Mouse (Mus musculus) bone marrow macrophage, adult 2 months (primary cell): ENCODE measurements at regions not wholly inside any gene's neighbourhood (a gene's known extent, or its start where the extent isn't known, plus 50 kb on each side); places are given as distances from the start of the nearest gene placed in this dataset.

Experiments
- H3K27ac ChIP-seq: 2 replicates; pipeline ENCODE4 v1.5.1; 2012; ENCODE audit warnings: low read depth, low read length; ENCODE audit not compliant: insufficient read depth
- H3K4me1 ChIP-seq: 2 replicates; pipeline ENCODE4 v1.6.1; 2012; ENCODE audit warnings: low read length; ENCODE audit not compliant: control insufficient read depth, insufficient read depth
- H3K4me3 ChIP-seq: 2 replicates; pipeline ENCODE4 v1.5.1; 2012; ENCODE audit warnings: mild to moderate bottlenecking, low read length, moderate library complexity; ENCODE audit not compliant: insufficient read depth
- CTCF ChIP-seq: IDR thresholded peaks from 2 replicates; pipeline ENCODE4 v1.5.1; 2012; ENCODE audit warnings: low read depth, mild to moderate bottlenecking, low read length, moderate library complexity
- POLR2A ChIP-seq: IDR thresholded peaks from 2 replicates; pipeline ENCODE4 v1.6.1; 2012; ENCODE audit warnings: mild to moderate bottlenecking, low read depth, low read length, borderline replicate concordance

- Histone ChIP-seq H3K4me1 (no peaks in the 10 kb centered on the region), H3K27ac (no peak overlapping the region), H3K4me3 (no peak overlapping the region)
- TF ChIP-seq POLR2A (no peak), CTCF (no peak)
Observed at GRCm38 (mm10) chr15:42911357-42911756, 2777.2 kb downstream of the 9330182O14Rik start.

- Histone ChIP-seq H3K27ac (no peak overlapping the region), H3K4me1 (no peaks in the 10 kb centered on the region), H3K4me3 (no peak overlapping the region)
- no peak for TF ChIP-seq CTCF
- no peak for TF ChIP-seq POLR2A
Observed at GRCm38 (mm10) chr15:42912880-42913279, 2778.7 kb downstream of the 9330182O14Rik start.

GRCm38 (mm10) chr15:42913285-42913684, 2779.1 kb downstream of the 9330182O14Rik start:
- no peak for TF ChIP-seq POLR2A
- no peak for TF ChIP-seq CTCF
- Histone ChIP-seq H3K4me3 (no peak overlapping the region), H3K27ac (no peak overlapping the region), H3K4me1 (no peaks in the 10 kb centered on the region)

GRCm38 (mm10) chr15:42914099-42914498, 2779.9 kb downstream of the 9330182O14Rik start:
- Histone ChIP-seq H3K4me3 (no peak overlapping the region), H3K27ac (no peak overlapping the region), H3K4me1 (no peaks in the 10 kb centered on the region)
- TF ChIP-seq POLR2A (no peak), CTCF (peak; percentile 65)

- TF ChIP-seq POLR2A (no peak), CTCF (no peak)
- no peaks in the 10 kb centered on the region for H3K4me1 ChIP-seq
- no peak overlapping the region for H3K4me3 ChIP-seq
- no peak overlapping the region for H3K27ac ChIP-seq
Observed at GRCm38 (mm10) chr15:42915195-42915594, 2781.0 kb downstream of the 9330182O14Rik start.

GRCm38 (mm10) chr15:42921618-42922017, 2787.5 kb downstream of the 9330182O14Rik start:
- TF ChIP-seq POLR2A (no peak), CTCF (no peak)
- Histone ChIP-seq H3K4me1 (no peaks in the 10 kb centered on the region), H3K4me3 (no peak overlapping the region), H3K27ac (no peak overlapping the region)

- H3K4me1 ChIP-seq, result no peaks in the 10 kb centered on the region
- no peak overlapping the region for H3K27ac ChIP-seq
- TF ChIP-seq POLR2A, result no peak
- TF ChIP-seq CTCF, result no peak
Observed at GRCm38 (mm10) chr15:42928331-42928730, 2794.2 kb downstream of the 9330182O14Rik start.

GRCm38 (mm10) chr15:42944610-42945009, 2810.4 kb downstream of the 9330182O14Rik start:
- H3K27ac ChIP-seq, result no peak overlapping the region
- TF ChIP-seq POLR2A (no peak), CTCF (no peak)
- H3K4me1 ChIP-seq, result no peaks in the 10 kb centered on the region
- no peak overlapping the region for H3K4me3 ChIP-seq

More at GRCm38 (mm10) chr15:42928331-42928730, 2794.2 kb downstream of the 9330182O14Rik start:
- no peak overlapping the region for H3K4me3 ChIP-seq

- Histone ChIP-seq H3K4me1 (no peaks in the 10 kb centered on the region), H3K4me3 (no peak overlapping the region)
- TF ChIP-seq POLR2A, result no peak
- TF ChIP-seq CTCF, result no peak
Observed at GRCm38 (mm10) chr15:42955167-42955566, 2821.0 kb downstream of the 9330182O14Rik start.

GRCm38 (mm10) chr15:42962747-42963338, 2828.7 kb downstream of the 9330182O14Rik start:
- Histone ChIP-seq H3K27ac (no peak overlapping the region), H3K4me3 (no peak overlapping the region), H3K4me1 (peaks cover 11% of the 10 kb centered on the region)
- TF ChIP-seq CTCF, result peak; percentile 63; the same call in 1 of the 2 replicates
- no peak for TF ChIP-seq POLR2A

More at GRCm38 (mm10) chr15:42955167-42955566, 2821.0 kb downstream of the 9330182O14Rik start:
- H3K27ac ChIP-seq, result no peak overlapping the region

GRCm38 (mm10) chr15:42965314-42965713, 2831.1 kb downstream of the 9330182O14Rik start:
- no peak for TF ChIP-seq CTCF
- TF ChIP-seq POLR2A, result no peak
- peaks cover 11% of the 10 kb centered on the region for H3K4me1 ChIP-seq
- H3K27ac ChIP-seq, result no peak overlapping the region
- H3K4me3 ChIP-seq, result no peak overlapping the region
